Mouse (Mus musculus): ENCODE results near the gene Cacna1i. TPM values are rescaled to one million over a fixed set of nuclear protein-coding genes. Genes with fewer than 3 reads are reported as not detected.

The Cacna1i gene
- polyA plus RNA-seq (2015; fragmentation: Nextera tagmentation; extraction: Ambion mirVana), result not detected in 2 replicates

DNA sequence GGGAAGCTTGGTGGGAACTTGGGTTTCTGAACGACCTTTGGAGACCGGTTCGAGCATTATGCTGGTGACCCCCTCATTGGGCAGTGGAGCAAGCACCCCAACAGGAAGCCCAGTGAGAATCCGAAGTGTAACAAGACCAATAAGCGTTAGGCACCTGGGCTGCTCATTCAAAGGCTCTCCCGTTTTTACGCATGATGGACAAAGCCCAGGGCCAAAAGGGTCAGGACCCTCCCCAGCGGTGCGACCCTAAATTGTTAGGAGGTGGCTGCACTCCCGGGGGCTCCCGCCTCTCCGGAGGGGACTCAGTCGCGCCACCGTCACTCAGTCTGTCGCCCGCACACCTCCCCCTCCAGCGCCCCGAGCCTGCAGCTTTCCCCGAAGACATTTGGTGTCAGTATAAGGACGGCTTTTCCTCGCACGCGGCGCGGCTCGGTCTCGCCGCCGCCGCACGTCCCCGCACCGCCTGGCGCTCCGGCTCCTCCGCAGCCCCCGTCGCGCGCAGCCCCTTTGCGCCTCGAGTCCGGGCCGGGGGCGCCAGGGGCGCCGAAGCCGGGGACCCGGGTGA, at the start of gene Cacna1i:
Gene Cacna1i (plus strand): TSS at position 388 of the 565 bp plus-strand sequence.
- H3K4me1 ChIP-seq (replicated peaks), result peaks cover 5% of the 10 kb centered on the region; the same call in 1 of the 2 replicates
- no peak for DNase-seq
- H3K27me3 ChIP-seq, result peaks cover 96% of the 10 kb centered on the region
- no peaks in the 10 kb centered on the region for H3K9me3 ChIP-seq (replicated peaks)
- no peak within 1 kb of the TSS for H3K27ac ChIP-seq
- H3K4me2 ChIP-seq, result peak within 1 kb of the TSS; percentile 59
- H3K4me3 ChIP-seq (replicated peaks), result peak within 1 kb of the TSS; percentile 36
- 2% methylated on average over 46 of the region's 50 CpGs for WGBS (ENCODE audit: insufficient replicate concordance)
- ATAC-seq (ENCODE audit: low read depth), result no peak
- no peak within 1 kb of the TSS for H3K9ac ChIP-seq
- H3K36me3 ChIP-seq, result no peaks in the 10 kb centered on the region

DNA sequence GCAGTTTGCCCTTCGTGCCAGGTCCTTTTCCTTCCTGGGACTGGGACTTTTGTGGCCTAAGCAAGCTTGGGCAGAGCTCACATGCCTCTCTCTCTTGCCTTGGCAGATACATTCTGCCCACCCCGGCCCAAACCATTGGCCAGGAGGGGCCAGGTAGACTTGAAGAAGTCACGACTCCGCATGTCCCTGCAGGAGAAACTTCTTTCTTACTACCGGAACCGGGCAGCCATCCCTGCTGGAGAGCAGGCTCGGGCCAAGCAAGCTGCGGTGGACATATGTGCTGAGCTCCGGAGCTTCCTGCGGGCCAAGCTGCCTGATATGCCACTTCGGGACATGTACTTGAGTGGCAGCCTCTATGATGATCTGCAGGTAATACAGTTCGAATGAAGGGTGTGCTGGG, 38.9 kb upstream of the Cacna1i start:
- 91% methylated on average over 12 of the region's 12 CpGs for WGBS (ENCODE audit: insufficient replicate concordance)
- Histone ChIP-seq H3K4me3 (replicated peaks) (no peak overlapping the region), H3K4me2 (no peak overlapping the region), H3K9ac (no peak overlapping the region), H3K36me3 (peaks cover 92% of the 10 kb centered on the region), H3K9me3 (replicated peaks) (no peaks in the 10 kb centered on the region), H3K27ac (peak overlapping the region; percentile 99; the same call in 1 of the 2 replicates), H3K27me3 (no peaks in the 10 kb centered on the region), H3K4me1 (replicated peaks) (peaks cover 51% of the 10 kb centered on the region)
- DNase-seq, result no peak
- no peak for ATAC-seq (ENCODE audit: low read depth)

DNA sequence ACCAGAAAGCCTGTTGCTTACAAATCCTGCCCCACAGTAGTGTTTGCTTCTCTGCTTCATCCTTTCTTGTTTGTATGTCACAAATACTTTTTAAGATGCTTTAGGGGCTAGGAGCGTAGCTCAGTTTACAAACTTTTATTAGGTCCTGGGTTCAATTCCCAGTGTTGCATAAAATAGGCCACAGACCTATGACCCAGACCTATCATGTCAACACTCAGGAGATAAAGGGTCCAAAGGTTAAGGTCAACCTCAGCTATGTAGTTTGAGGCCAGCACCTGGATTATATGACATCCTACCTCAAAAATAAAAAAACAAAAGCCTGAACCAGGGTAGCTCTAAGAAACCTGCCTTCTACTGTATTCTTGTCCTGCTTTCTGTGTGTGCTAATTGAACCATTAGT, 38.4 kb upstream of the Cacna1i start:
- Histone ChIP-seq H3K9ac (no peak overlapping the region), H3K9me3 (replicated peaks) (no peaks in the 10 kb centered on the region), H3K27ac (peak overlapping the region; percentile 99), H3K27me3 (no peaks in the 10 kb centered on the region), H3K4me3 (replicated peaks) (no peak overlapping the region), H3K4me2 (no peak overlapping the region), H3K4me1 (replicated peaks) (peaks cover 55% of the 10 kb centered on the region), H3K36me3 (peaks cover 92% of the 10 kb centered on the region)
- no peak for ATAC-seq (ENCODE audit: low read depth)
- 89% methylated on average over 1 of the region's 1 CpGs for WGBS (ENCODE audit: insufficient replicate concordance)
- DNase-seq, result no peak

DNA sequence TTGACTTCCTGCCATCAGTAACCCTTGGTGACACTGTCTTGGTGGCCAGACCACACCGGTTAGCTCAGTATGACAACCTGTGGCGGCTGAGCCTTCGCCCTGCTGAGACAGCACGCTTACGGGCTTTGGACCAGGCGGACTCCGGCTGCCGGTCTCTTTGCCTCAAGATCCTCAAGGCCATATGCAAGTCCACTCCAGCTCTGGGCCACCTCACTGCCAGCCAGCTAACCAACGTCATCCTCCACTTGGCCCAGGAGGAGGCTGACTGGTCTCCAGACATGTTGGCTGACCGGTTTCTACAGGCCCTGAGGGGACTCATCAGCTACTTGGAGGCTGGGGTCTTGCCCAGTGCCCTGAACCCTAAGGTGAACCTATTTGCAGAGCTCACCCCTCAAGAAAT, 37.4 kb upstream of the Cacna1i start:
- H3K27me3 ChIP-seq, result no peaks in the 10 kb centered on the region
- H3K4me1 ChIP-seq (replicated peaks), result peaks cover 66% of the 10 kb centered on the region
- no peak overlapping the region for H3K4me3 ChIP-seq (replicated peaks)
- peak overlapping the region; percentile 73 for H3K9ac ChIP-seq
- H3K36me3 ChIP-seq, result peaks cover 82% of the 10 kb centered on the region
- peak overlapping the region; percentile 76 for H3K4me2 ChIP-seq
- H3K27ac ChIP-seq, result peak overlapping the region; percentile 99
- no peak for DNase-seq
- 86% methylated on average over 10 of the region's 10 CpGs for WGBS (ENCODE audit: insufficient replicate concordance)
- H3K9me3 ChIP-seq (replicated peaks), result no peaks in the 10 kb centered on the region
- ATAC-seq (ENCODE audit: low read depth), result no peak

DNA sequence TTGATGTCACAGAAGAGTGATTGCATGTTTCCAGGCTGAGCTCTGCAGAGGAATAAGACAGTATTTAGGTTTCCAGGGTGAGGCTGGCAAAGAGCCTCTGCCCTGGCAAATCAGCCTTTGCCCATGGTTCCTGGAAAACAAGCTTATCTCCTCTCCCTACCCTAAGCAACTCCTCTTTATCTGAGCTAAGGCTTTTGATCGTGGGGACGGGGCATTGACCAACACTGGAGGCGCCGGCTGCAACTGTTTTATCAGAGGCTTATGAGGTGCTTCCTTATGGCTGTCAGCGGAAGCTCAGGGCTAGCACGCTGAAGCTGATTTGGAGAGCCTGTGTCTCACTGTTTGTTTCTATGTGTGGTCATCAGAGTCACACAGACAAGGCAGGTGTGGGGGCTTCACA, 36.5 kb upstream of the Cacna1i start:
- WGBS (ENCODE audit: insufficient replicate concordance), result 28% methylated on average over 6 of the region's 6 CpGs
- H3K4me1 ChIP-seq (replicated peaks), result peaks cover 66% of the 10 kb centered on the region
- H3K27ac ChIP-seq, result peak overlapping the region; percentile 99
- H3K4me2 ChIP-seq, result peak overlapping the region; percentile 76
- peak; percentile 69 for ATAC-seq (ENCODE audit: low read depth)
- no peaks in the 10 kb centered on the region for H3K9me3 ChIP-seq (replicated peaks)
- peak overlapping the region; percentile 41 for H3K4me3 ChIP-seq (replicated peaks)
- peaks cover 75% of the 10 kb centered on the region for H3K36me3 ChIP-seq
- DNase-seq, result peak; percentile 73
- peak overlapping the region; percentile 73 for H3K9ac ChIP-seq
- H3K27me3 ChIP-seq, result no peaks in the 10 kb centered on the region

DNA sequence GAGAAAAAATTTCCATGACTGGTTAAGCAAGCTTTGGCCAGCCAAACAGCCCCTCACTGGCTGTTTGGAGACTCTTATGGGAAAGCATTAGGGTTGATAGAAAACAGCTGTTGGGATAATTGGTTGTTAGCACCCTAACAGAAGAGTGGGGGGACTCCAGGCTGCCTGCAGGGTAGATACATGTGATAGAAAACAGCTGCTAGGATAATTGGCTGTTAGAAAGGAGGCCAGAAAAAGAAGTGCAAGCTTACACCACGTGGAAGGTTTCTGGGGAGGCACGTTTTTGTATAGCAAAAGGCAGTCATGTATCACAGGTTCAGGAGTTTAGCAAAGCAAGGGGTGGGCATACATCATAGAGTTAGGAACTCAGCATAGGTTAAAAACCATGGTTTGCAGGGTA, 33.5 kb upstream of the Cacna1i start:
- H3K9ac ChIP-seq, result peak overlapping the region; percentile 85
- no peaks in the 10 kb centered on the region for H3K27me3 ChIP-seq
- H3K27ac ChIP-seq, result peak overlapping the region; percentile 99
- peaks cover 72% of the 10 kb centered on the region for H3K36me3 ChIP-seq
- H3K4me1 ChIP-seq (replicated peaks), result peaks cover 82% of the 10 kb centered on the region
- WGBS (ENCODE audit: insufficient replicate concordance), result 54% methylated on average over 2 of the region's 2 CpGs
- peak overlapping the region; percentile 94 for H3K4me2 ChIP-seq
- H3K9me3 ChIP-seq (replicated peaks), result no peaks in the 10 kb centered on the region
- DNase-seq (no peak), ATAC-seq (ENCODE audit: low read depth) (no peak)
- peak overlapping the region; percentile 79 for H3K4me3 ChIP-seq (replicated peaks)

DNA sequence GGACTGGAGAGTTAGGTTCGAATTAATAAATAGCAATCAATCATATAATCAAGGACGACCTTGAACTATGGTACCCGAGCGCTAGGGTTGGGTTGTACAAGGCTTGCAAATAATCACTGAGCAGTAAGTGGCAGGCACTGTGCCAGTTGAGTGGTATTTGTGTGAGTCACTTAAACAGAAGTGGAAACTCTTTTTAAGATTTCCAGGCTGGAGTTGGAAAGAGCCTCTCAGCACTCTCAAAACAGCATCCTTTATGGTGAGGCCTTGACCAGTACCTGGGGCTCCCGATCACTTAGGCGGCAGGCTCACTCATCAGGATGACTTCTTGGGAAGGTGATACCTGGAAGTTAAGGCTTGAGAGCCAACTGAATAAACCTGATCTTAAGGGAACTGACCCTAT, 32.8 kb upstream of the Cacna1i start:
- H3K27ac ChIP-seq, result peak overlapping the region; percentile 99
- no peak for ATAC-seq (ENCODE audit: low read depth)
- WGBS (ENCODE audit: insufficient replicate concordance), result 47% methylated on average over 6 of the region's 6 CpGs
- peak overlapping the region; percentile 79 for H3K4me3 ChIP-seq (replicated peaks)
- peak overlapping the region; percentile 94 for H3K4me2 ChIP-seq
- DNase-seq, result no peak
- no peaks in the 10 kb centered on the region for H3K9me3 ChIP-seq (replicated peaks)
- H3K9ac ChIP-seq, result peak overlapping the region; percentile 85
- H3K27me3 ChIP-seq, result no peaks in the 10 kb centered on the region
- H3K4me1 ChIP-seq (replicated peaks), result peaks cover 82% of the 10 kb centered on the region
- peaks cover 72% of the 10 kb centered on the region for H3K36me3 ChIP-seq

DNA sequence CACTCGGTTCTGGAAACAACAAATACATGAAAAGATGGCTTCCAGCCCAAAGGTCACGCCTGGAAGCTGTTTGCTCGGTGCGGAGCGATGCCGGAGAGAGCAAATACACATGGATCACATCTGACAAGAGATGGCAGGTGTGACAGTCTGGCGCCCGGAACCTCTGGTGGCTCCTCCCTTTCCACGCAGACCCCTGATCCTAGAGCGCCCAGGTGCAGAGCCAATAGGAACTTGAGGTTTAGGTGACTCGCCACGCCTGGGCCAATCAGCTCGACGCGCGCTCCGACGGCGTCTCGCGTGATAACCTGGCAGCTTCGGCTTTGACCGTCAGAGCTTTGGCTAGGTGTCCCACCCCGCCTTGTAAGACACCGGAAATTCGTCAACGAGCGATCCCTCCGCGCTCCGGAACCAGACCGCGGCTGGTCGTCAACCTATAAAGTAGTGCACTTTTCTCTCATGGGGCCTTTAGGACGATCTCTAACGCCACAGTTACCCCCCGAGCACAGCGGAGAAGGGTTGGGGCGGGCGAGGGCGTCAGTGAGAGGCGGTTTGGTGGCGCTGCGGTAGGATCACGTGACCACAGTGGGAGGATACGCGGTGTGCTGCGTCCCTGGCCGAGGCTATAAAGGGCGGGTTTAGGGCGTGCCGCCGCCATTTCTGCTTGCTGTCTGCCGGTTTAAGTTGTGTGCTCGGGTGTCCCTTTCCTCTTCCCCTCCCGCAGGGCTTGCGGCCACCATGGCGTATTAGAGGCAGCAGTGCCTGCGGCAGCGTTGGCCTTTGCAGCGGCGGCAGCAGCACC, 32.0 kb upstream of the Cacna1i start, which contains the start of gene Atf4:
Gene Atf4 (plus strand): TSS at position 338 of the 799 bp plus-strand sequence.
- DNase-seq, result peak; percentile 97
- peaks cover 72% of the 10 kb centered on the region for H3K36me3 ChIP-seq
- peak within 1 kb of the TSS; percentile 99 for H3K27ac ChIP-seq
- peaks cover 81% of the 10 kb centered on the region for H3K4me1 ChIP-seq (replicated peaks)
- under 1% methylated on average over 58 of the region's 62 CpGs for WGBS (ENCODE audit: insufficient replicate concordance)
- peak within 1 kb of the TSS; percentile 99 for H3K9ac ChIP-seq
- no peaks in the 10 kb centered on the region for H3K9me3 ChIP-seq (replicated peaks)
- ATAC-seq (ENCODE audit: low read depth), result peak; percentile 86
- H3K4me3 ChIP-seq (replicated peaks), result peak within 1 kb of the TSS; percentile 79
- H3K4me2 ChIP-seq, result peak within 1 kb of the TSS; percentile 94
- H3K27me3 ChIP-seq, result no peaks in the 10 kb centered on the region

DNA sequence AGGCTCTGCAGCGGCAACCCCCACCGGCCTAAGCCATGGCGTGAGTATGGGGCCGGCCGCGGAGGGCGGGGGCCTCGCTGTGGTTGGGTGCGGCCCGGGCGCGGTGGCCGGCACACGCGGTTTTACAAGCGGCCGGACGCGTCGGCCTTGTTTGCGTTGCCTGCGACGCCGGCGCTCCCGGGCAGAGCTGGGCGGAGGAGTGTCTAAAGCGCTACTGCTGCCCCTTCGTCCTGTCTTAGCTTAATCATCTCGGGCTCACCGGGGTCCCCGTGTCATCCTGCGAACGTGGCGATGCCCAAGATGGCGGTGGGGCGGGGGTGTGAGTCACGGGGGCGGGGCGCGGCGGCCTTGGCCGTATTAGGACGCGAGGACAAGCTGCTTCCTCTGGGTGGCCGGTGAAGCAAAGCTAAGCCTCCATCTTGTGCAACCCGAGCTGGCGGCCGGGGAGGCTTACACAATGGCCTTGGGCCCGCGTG, 31.4 kb upstream of the Cacna1i start:
- Histone ChIP-seq H3K27me3 (no peaks in the 10 kb centered on the region), H3K4me1 (replicated peaks) (peaks cover 80% of the 10 kb centered on the region), H3K36me3 (peaks cover 74% of the 10 kb centered on the region), H3K4me3 (replicated peaks) (peak overlapping the region; percentile 79), H3K27ac (peak overlapping the region; percentile 99), H3K9ac (peak overlapping the region; percentile 99), H3K4me2 (peak overlapping the region; percentile 94), H3K9me3 (replicated peaks) (no peaks in the 10 kb centered on the region)
- WGBS (ENCODE audit: insufficient replicate concordance), result under 1% methylated on average over 51 of the region's 51 CpGs
- DNase-seq (peak; percentile 71), ATAC-seq (ENCODE audit: low read depth) (peak; percentile 30)

DNA sequence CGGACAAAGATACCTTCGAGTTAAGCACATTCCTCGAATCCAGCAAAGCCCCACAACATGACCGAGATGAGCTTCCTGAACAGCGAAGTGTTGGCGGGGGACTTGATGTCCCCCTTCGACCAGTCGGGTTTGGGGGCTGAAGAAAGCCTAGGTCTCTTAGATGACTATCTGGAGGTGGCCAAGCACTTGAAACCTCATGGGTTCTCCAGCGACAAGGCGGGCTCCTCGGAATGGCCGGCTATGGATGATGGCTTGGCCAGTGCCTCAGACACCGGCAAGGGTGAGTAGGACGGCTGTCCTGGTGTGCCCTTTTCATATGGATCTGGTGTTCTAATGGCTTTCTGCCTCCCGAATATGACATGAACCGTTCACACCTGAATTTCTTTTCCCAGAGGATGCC, 30.8 kb upstream of the Cacna1i start:
- 4% methylated on average over 16 of the region's 16 CpGs for WGBS (ENCODE audit: insufficient replicate concordance)
- H3K4me2 ChIP-seq, result peak overlapping the region; percentile 94
- peaks cover 80% of the 10 kb centered on the region for H3K4me1 ChIP-seq (replicated peaks)
- no peak for ATAC-seq (ENCODE audit: low read depth)
- H3K9ac ChIP-seq, result peak overlapping the region; percentile 99
- H3K9me3 ChIP-seq (replicated peaks), result no peaks in the 10 kb centered on the region
- no peaks in the 10 kb centered on the region for H3K27me3 ChIP-seq
- peak overlapping the region; percentile 99 for H3K27ac ChIP-seq
- peak overlapping the region; percentile 79 for H3K4me3 ChIP-seq (replicated peaks)
- peaks cover 73% of the 10 kb centered on the region for H3K36me3 ChIP-seq
- DNase-seq, result no peak

All from liver, embryonic 13.5 days (tissue).